Mouse (Mus musculus): ENCODE measurements at regions not wholly inside any gene's neighbourhood (a gene's known extent, or its start where the extent isn't known, plus 50 kb on each side); places are given as distances from the start of the nearest gene placed in this dataset.
"Not testable (repeated sequence)": the region's sequence is repeated elsewhere in the genome, so short reads cannot be mapped to it uniquely, and the experiment has no call there.

GRCm38 (mm10) chr6:5663433-5664175, 61.8 kb upstream of the Dync1i1 start:
- DNase-seq (ENCODE audit: low spot score): no peak

DNA sequence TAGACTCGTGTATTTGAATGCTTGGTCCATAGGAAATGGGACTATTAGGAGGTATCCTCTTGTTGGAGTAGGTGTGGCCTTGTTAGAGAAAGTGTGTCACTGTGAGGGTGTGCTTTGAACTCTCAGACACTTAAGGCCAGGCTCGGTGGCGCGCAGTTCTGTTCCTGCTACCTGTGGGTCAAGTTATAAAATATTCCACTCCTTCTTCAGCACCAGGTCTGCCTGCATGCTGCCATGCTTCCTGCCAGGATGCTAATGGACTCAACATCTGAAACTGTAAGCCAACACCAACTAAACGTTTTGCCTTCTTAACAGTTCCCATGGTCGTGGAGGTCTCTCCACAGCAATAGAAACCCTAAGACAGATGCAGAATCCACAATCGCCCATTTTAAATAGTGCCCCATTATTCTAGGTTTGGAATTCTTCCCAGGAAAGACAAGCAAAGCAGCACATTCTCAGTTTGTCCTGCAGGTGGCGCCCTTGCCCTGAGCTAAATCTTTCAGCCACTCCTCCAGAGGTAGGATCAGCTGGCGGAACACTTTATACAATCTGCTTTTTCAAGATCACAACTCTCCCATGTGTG, 80.2 kb upstream of the Dync1i1 start:
- DNase-seq (ENCODE audit: low spot score): peak; percentile 54

GRCm38 (mm10) chr6:5634222-5634621, 91.2 kb upstream of the Dync1i1 start:
- DNase-seq (ENCODE audit: low spot score): no peak

DNA sequence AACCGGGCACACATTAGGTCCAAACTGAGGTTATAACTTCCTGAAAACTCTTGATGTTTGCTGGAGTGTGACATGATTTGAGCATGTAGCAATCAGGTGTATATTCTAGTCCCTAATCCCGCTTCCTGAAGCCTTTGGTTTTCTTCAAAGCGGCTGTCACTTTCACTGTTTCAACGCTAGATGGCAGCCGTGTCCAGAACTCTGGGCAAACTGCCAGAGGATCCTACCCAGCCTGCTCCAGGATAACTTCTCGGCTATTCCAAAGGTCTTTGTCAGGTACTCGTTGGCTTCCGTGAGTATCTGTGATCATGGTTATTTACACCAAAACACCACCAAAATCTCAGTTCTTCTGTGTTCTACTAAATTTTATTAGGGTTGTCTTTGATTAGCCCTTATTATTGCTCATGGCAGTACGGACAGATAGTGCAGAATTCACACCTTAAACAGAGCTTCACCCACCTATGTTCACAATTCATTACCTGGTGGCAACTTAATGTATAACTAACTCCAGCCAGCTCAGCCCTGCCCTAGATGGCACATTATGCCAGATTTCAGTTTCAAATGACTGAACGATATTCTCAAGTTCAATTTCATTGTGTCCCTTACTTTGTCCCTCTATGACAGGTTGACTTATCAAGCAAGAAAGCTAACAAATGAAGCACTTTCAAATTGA, 92.3 kb upstream of the Dync1i1 start:
- peak; percentile 13 for DNase-seq (ENCODE audit: low spot score)

DNA sequence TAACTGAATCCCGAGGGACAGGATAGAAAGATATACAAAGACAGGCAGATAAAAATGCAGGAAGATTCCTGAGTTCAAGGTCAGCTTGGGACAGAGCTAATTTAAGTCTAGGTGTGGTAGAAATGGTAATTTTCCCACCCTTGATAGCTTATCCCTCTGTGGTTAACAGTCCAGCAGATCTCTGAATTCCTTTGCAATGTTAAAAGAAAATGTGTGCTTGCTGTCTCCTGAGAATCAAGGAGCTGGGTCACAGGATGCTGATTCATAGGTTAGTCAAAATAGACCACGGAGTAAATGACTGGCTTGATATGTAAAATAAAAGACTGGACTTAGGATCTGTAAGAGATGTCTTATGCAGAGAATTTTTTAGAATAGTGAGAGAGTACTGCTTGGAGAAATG, 101.4 kb upstream of the Dync1i1 start:
- no peak for DNase-seq (ENCODE audit: low spot score)

DNA sequence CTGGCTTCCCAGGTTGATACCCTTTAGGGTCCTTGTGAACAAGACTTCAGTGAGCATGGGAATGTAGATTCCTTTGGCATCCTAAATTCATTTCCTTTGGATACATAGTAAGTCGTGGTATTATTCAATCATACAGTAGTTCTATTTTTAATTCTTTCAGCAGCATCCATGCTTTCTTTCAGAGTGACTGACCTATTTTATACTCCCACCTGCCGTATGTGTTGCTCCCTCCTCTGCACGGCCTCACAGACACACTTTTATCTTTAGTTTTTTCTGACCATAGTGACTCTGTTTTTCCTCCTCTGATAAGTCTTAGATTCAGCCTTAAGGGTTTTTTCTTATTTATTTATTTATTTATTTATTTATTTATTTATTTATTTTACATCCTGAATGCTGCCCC, 103.9 kb upstream of the Dync1i1 start:
- DNase-seq (ENCODE audit: low spot score): no peak

DNA sequence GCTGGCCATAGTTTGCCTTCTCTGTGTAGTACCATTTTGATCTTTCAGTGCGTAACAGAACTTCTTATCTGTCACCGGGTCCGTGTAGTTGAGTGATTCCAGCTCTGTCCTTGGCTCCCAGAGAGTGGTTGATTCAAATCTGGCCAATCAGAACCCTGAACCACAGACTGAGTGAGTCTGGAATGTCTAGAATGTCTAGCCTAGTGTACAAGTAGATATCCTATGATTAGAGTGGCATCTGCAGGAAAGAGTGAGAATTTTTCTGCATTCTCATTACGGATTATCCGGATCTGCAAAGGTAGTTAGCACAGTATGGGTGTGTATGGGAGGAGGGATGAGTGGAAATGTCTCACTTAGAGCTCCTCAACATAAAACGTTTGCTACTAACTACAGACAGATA, 97.9 kb upstream of the Pdk4 start:
- DNase-seq (ENCODE audit: low spot score): no peak

GRCm38 (mm10) chr6:5589635-5590034, 93.5 kb upstream of the Pdk4 start:
- DNase-seq (ENCODE audit: low spot score): peak; percentile 29

DNA sequence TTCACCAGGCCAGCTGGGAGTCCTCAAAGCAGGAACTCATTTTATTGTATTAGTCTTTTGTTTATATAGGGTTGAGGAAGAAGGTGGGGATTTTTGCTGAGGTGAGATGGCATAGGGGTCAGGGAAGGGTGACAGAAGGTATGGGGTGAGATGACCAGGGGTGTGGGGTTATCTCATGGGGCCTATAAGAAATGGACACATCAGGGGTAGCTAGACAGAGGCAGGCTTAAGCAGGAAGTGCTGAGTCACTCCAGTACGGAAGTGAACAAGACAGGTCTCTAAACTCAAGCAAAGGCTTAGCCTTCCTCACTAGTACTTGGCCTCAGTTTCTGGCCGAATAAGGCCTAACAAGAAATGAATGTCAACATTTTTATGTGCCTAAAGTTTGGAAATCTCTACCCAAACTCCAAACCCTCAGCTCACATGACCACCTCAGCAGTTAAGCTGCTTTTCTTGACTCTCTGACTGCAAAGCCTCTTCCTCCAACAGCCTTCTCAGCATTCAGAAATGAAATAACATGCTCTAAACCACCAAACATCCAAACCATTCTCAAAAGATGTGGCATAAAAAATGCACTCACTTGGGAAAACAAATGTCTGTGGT, 86.9 kb upstream of the Pdk4 start:
- DNase-seq (ENCODE audit: low spot score): no peak

- DNase-seq (ENCODE audit: low spot score): not testable (repeated sequence)
These were observed 80.8 kb upstream of the Pdk4 start for GRCm38 (mm10) chr6:5576891-5577290.

- DNase-seq (ENCODE audit: low spot score): no peak
These were observed 70.5 kb upstream of the Pdk4 start for GRCm38 (mm10) chr6:5566582-5566981.

GRCm38 (mm10) chr6:5565049-5565448, 68.9 kb upstream of the Pdk4 start:
- no peak for DNase-seq (ENCODE audit: low spot score)

GRCm38 (mm10) chr6:5553703-5554394, 57.7 kb upstream of the Pdk4 start:
- DNase-seq (ENCODE audit: low spot score): no peak

DNA sequence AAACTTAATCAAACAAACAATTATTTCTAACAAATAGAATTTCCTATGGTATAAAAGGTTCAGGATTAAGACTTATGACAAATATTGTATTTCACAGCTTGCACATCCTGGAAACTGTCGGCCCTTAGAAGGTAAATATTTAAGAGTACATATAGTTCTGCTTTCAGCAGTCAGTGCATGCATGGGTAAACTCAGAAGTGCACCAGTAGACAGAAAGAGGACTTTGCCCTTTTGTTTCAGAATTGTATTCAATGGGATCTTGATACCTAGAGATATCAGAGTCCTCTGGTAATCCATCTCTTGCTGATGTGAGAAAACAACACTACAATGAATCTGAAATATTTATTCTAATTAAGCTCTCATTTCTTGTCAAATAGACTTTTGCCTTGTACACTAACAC, 54.0 kb upstream of the Pdk4 start:
- DNase-seq (ENCODE audit: low spot score): no peak
